Mouse (Mus musculus): ENCODE data around the gene Tango2.

Gene Tango2

DNA sequence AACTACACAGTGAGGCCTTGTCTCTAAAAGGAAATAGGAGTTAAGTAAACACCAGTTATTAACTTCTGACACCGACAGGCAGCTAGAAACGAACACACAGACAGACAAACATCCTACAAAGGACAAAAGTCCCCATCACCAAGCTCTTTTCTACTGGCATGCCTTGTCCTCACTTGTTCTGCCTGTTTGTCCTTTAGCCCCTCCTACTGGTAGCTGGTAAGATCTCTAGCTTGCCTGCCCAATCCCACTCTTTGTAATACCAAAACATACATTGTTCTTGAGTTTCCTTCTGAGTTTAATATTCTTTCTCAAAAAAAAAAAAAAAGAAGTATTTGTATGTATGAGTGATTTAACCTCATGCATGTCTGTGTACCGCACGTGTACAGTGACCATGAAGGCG, 79.7 kb downstream of the Tango2 start:
- TF ChIP-seq GATA4 (IDR thresholded peaks at IDR 0.05; ENCODE audit: insufficient replicate concordance, low read length) = no peak

DNA sequence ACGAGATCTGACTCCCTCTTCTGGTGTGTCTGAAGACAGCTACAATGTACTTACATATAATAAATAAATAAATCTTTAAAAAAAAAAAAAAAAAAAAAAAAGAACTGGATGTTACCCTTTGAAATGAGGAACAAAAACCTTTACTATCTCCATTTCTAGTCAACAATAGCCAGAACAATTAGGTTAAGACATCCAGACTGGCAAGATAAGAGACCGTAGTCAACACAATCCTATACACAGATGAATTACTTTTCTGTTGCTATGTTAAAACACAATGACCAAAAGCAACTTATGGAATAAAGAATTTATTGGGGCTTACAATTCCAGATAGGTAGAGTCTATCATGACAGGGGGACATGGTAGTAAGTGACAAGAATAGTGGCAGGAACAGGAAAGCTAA, 82.9 kb downstream of the Tango2 start:
- TF ChIP-seq GATA4 (IDR thresholded peaks at IDR 0.05; ENCODE audit: insufficient replicate concordance, low read length) = no peak

DNA sequence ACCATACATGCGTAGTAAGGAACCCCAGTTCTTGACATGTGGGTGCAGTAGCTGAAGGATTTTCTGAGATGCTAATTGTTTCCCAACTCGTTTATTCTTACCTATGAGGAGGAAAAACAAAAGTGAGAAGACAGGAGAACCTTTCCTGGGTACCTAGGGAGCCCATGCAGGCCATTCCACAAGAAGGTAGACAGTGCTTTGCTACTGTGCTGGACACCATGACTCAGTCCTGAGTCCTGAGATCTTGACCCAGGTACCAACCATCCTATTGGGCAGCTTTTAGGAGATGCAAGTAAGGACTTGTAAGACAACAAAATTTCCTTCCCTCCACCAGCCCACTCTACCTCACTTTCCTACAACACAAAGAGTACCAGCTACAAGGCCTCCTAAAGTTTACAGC, 89.7 kb downstream of the Tango2 start, which contains the start of gene Gm49776:
Gm49776 (minus strand) TSS at position 101 of the 400 bp plus-strand sequence.
- no peak for TF ChIP-seq GATA4 (IDR thresholded peaks at IDR 0.05; ENCODE audit: insufficient replicate concordance, low read length)

DNA sequence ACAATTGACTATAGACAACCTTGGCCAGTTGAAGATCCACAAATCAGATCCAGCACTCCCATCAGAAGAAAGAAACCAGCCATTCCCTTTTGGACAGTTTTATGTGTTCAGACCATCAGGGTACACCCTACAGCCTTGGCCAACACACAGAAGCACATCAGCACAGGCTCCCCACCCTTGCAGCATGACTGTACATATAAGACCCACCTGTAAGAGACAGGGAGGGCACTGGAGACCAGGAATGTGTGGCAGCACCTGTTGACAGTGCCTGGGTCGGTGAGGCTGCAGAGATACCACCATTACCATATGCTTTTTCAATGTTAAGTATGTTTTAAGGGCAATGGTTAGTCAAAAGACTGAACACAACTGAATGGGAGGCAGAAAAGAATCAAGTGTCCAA, 94.0 kb downstream of the Tango2 start:
- TF ChIP-seq GATA4 (IDR thresholded peaks at IDR 0.05; ENCODE audit: insufficient replicate concordance, low read length) = no peak

DNA sequence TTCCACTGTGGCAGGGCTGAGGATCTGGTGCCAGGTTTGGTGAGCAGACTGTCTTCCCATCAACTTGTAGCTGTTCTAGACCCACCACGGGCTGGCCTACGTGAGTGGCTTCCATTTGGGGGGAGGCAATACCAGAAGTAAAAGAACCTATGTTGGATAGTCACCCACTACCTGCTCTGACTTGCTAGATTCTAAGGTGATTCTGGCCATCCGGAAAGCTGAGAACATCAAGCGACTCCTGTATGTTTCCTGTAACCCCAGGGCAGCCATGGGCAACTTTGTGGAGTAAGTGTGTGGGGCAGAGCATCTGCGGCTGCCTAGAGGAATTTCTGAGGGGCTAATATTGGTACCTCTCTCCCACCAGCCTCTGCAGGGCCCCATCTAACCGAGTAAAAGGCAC, 95.2 kb downstream of the Tango2 start:
- no peak for TF ChIP-seq GATA4 (IDR thresholded peaks at IDR 0.05; ENCODE audit: insufficient replicate concordance, low read length)

DNA sequence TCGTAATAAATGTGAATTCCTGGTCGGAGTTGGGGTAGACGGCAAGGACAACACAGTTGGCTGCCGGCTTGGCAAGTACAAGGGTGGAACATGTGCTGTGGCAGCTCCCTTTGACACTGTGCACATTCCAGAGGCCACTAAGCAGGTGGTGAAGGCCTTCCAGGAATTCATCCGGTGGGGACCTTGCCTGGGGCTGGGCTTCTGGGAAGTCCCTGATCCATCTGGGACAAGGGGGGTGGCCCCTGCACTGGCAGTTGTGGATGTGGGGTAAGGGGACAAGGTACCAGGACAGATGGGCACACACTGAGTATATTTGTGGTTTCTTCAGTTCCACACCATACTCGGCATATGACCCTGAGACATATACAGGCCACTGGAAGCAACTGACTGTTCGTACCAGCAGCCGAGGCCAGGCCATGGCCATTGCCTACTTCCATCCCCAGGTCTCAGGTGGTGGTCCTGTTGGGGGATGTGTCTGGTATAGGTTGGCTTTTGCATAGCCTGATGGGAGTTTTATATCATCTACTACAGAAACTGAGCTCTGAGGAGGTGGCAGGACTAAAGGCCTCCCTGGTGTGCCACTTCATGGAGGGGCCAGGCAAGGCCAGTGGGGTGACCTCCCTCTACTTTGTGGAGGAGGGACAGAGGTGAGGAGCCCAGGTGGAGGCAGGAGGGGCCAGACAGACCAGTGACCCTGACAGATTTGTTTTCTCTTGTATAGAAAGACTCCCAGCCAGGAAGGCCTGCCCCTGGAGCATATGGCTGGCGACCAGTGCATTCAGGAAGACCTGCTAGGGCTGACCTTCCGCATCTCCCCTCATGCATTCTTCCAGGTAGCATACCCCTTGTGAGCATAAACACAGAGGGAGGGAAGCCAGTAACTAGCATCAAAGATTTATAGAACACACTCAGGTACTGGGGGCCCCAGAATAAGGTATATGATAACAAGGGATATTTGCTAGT, 96.8 kb downstream of the Tango2 start:
- no peak for TF ChIP-seq GATA4 (IDR thresholded peaks at IDR 0.05; ENCODE audit: insufficient replicate concordance, low read length)

Data from liver, adult (tissue).